16 mouse cellular contexts compared by ENCODE assay signal in the genomic region with DNA sequence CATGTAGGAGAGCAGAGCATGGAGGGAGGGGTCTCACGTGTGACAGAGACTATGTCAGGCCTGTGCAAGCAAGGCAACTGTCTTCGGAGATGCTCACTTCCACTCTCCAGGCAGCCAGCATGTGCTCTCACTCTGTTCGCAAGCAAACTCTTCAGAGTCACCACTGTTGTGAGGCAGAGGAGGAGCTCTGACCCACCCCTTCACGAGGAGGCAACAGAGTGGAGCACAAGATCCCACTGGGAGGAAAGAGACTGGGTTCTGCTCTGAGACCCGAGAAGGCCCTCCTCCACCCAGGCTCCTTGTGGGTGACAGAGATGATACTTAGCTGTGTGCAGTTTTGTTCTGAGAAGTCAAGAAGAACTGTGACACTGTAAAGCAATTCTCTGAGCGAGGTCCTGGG.
A peak's percentile ranks its signal among the peaks of the same experiment; 100 is the strongest.
DNase-seq lines count a peak whose midpoint lies in the region; ATAC-seq and TF ChIP-seq lines count a peak whose summit lies in the region.
"Had no signal": no experiment of that assay in that cellular context is flagged by ENCODE, and none has a peak within 500 bp of the region (broad histone marks: within the 10 kb centered on the region; RNA-seq: fewer than 3 reads in every experiment).

No protein-coding gene starts in this region.

- no peak for TF ChIP-seq CTCF in lung, postnatal 0 days (IDR thresholded peaks at IDR 0.05)
- no peak for TF ChIP-seq CTCF in CH12.LX (conservative IDR thresholded peaks at IDR 0.05 in 1 of 2, IDR thresholded peaks at IDR 0.05 in 1 of 2; ENCODE audit: low read depth in 2 of 2, low read length in 2 of 2)

- 45% methylated on average over 6 of the region's 6 CpGs for WGBS in lung, postnatal 0 days
- WGBS in limb, embryonic 14.5 days: 64% methylated on average over 6 of the region's 6 CpGs

- H3K27me3 ChIP-seq in lung, postnatal 0 days (replicated peaks; ENCODE audit: insufficient read depth, low read length): no peaks in the 10 kb centered on the region
- H3K27me3 ChIP-seq in CH12.LX (replicated peaks): no peaks in the 10 kb centered on the region
- H3K27me3 ChIP-seq in limb, embryonic 14.5 days (ENCODE audit: control insufficient read depth, insufficient read depth, low read length): no peaks in the 10 kb centered on the region
- H3K27me3 ChIP-seq: heart, embryonic 13.5 days had no signal

- H3K79me2 ChIP-seq in CH12.LX (replicated peaks; ENCODE audit: control insufficient read depth, extremely low read depth, insufficient read depth, poor library complexity, severe bottlenecking): no peaks in the 10 kb centered on the region; the same call in none of the 2 replicates

- no peak for TF ChIP-seq EP300 in lung, postnatal 0 days (IDR thresholded peaks at IDR 0.05)
- no peak for TF ChIP-seq EP300 in CH12.LX (IDR thresholded peaks at IDR 0.05; ENCODE audit: low read length)

- H3K4me2 ChIP-seq in lung, postnatal 0 days (replicated peaks; ENCODE audit: low read depth, low read length): no peak overlapping the region
- peak overlapping the region; percentile 73 for H3K4me2 ChIP-seq in CH12.LX (ENCODE audit: insufficient read depth, low read depth, poor library complexity, severe bottlenecking)
- H3K4me2 ChIP-seq in limb, embryonic 14.5 days (replicated peaks; ENCODE audit: low read depth, low read length, severe bottlenecking): no peak overlapping the region
- H3K4me2 ChIP-seq: heart, embryonic 13.5 days; hindbrain, embryonic 14.5 days; liver, embryonic 11.5 days; neural tube, embryonic 15.5 days had no signal

- TF ChIP-seq POLR2A in CH12.LX (IDR thresholded peaks at IDR 0.05; ENCODE audit: low read depth, low read length): peak; percentile 59
- no peak for TF ChIP-seq POLR2A in limb, embryonic 14.5 days (IDR thresholded peaks at IDR 0.05; ENCODE audit: borderline replicate concordance, extremely low read depth, insufficient read depth, insufficient read length)

- H3K4me3 ChIP-seq in lung, postnatal 0 days (ENCODE audit: low read depth, low read length): no peak overlapping the region
- H3K4me3 ChIP-seq in CH12.LX (replicated peaks in 1 of 3; ENCODE audit: low read depth in 2 of 3, low read length in 2 of 3, poor library complexity in 1 of 3): peak overlapping the region in 2 of 3 experiments; percentile 13 to 49
- no peak overlapping the region for H3K4me3 ChIP-seq in limb, embryonic 14.5 days (replicated peaks; ENCODE audit: low read length)
- H3K4me3 ChIP-seq: heart, embryonic 13.5 days; neural tube, embryonic 15.5 days had no signal

- H3K36me3 ChIP-seq in lung, postnatal 0 days (ENCODE audit: insufficient read depth, low read length): no peaks in the 10 kb centered on the region
- peaks cover 0 to 4% of the 10 kb centered on the region in 2 experiments for H3K36me3 ChIP-seq in CH12.LX (replicated peaks in 1 of 2; ENCODE audit: control insufficient read depth in 1 of 2, insufficient read depth in 1 of 2, low read length in 1 of 2)
- no peaks in the 10 kb centered on the region for H3K36me3 ChIP-seq in limb, embryonic 14.5 days (ENCODE audit: control insufficient read depth, insufficient read depth, low read length)
- H3K36me3 ChIP-seq: heart, embryonic 13.5 days; neural tube, embryonic 15.5 days had no signal

- peak; percentile 27 for ATAC-seq in lung, postnatal 0 days
- peak; percentile 15 for ATAC-seq in granulocyte monocyte progenitor cell, adult 5-6 weeks (replicated peaks; ENCODE audit: poor library complexity, severe bottlenecking)
- ATAC-seq in limb, embryonic 14.5 days (ENCODE audit: low FRiP score, low read depth): no peak
- ATAC-seq: forebrain, postnatal 0 days; midbrain, embryonic 16.5 days had no signal

- H3K4me1 ChIP-seq in lung, postnatal 0 days (ENCODE audit: insufficient read depth, low read depth, low read length): 0 out of 2 replicates have a peak, but pooled peaks cover 2% of the 10 kb centered on the region
- H3K4me1 ChIP-seq in CH12.LX (ENCODE audit: control insufficient read depth in 1 of 2, insufficient read depth in 2 of 2): peaks cover 39 to 73% of the 10 kb centered on the region in 2 experiments
- peaks cover 65% of the 10 kb centered on the region for H3K4me1 ChIP-seq in limb, embryonic 14.5 days (ENCODE audit: control insufficient read depth, insufficient read depth, low read length)

- in situ Hi-C loops in CH12.LX (cut with MboI; ENCODE audit: low pct_ligation_motif_present, low pct_unique_long_range_greater_than_20kb, low sequenced_read_pairs): loop anchor here (10.0 kb wide), 1 partner anchor 181 kb away; no protein-coding TSS in a partner anchor

- dilution Hi-C loops in CH12.LX (cut with MboI; ENCODE audit: extremely low pct_ligation_motif_present, extremely low pct_unique_long_range_greater_than_20kb, low sequenced_read_pairs): no loop called here

- H3K9ac ChIP-seq in lung, postnatal 0 days (replicated peaks; ENCODE audit: low read depth): no peak overlapping the region
- H3K9ac ChIP-seq in CH12.LX (ENCODE audit: insufficient read depth, low read depth): peak overlapping the region; percentile 76
- no peak overlapping the region for H3K9ac ChIP-seq in limb, embryonic 14.5 days (ENCODE audit: low read depth, low read length, severe bottlenecking)
- H3K9ac ChIP-seq: forebrain, postnatal 0 days; heart, embryonic 13.5 days; hindbrain, embryonic 14.5 days; neural tube, embryonic 15.5 days had no signal

- TF ChIP-seq RAD21 in CH12.LX (IDR thresholded peaks at IDR 0.05; ENCODE audit: low read depth, low read length): no peak; the same call in 1 of the 2 replicates

- no peaks in the 10 kb centered on the region for H3K9me3 ChIP-seq in lung, postnatal 0 days (ENCODE audit: low read length)
- no peaks in the 10 kb centered on the region for H3K9me3 ChIP-seq in CH12.LX (replicated peaks; ENCODE audit: low read length)
- H3K9me3 ChIP-seq in limb, embryonic 14.5 days (ENCODE audit: control insufficient read depth, low read length): no peaks in the 10 kb centered on the region
- H3K9me3 ChIP-seq: heart, embryonic 13.5 days; neural tube, embryonic 15.5 days had no signal

- 0 out of 2 replicates have a peak overlapping the region, but pooled peaks have one; percentile 43 for H3K27ac ChIP-seq in lung, postnatal 0 days (ENCODE audit: low read length)
- peak overlapping the region; percentile 98 for H3K27ac ChIP-seq in CH12.LX (ENCODE audit: insufficient read depth, low read depth)
- H3K27ac ChIP-seq in limb, embryonic 14.5 days (replicated peaks; ENCODE audit: low read depth, low read length): 0 out of 2 replicates have a peak overlapping the region, but pooled peaks have one; percentile 2
- H3K27ac ChIP-seq: heart, embryonic 13.5 days; hindbrain, embryonic 14.5 days; neural tube, embryonic 15.5 days had no signal

- no peak for DNase-seq in lung, postnatal 0 days (ENCODE audit: low spot score)
- no peak for DNase-seq in lung, postnatal 10 days
- peak; percentile 87 for DNase-seq in CH12.LX (ENCODE audit: extremely low read depth)
- no peak for DNase-seq in limb, embryonic 14.5 days (ENCODE audit: low spot score)
- no peak for DNase-seq in cerebellum, postnatal 36 days
- no peak for DNase-seq in cerebellum, adult 8-10 months
- DNase-seq: cerebellum, adult 2 months; forebrain, postnatal 0 days; kidney, adult 2 months; kidney, postnatal 36 days had no signal

TF ChIP-seq in CH12.LX, 34 proteins besides CTCF, POLR2A, EP300 and RAD21:
- TF ChIP-seq CHD2 (IDR thresholded peaks at IDR 0.05; ENCODE audit: low read length): no peak
- no peak for TF ChIP-seq MXI1 (IDR thresholded peaks at IDR 0.05; ENCODE audit: low read depth, low read length)
- no peak for TF ChIP-seq MAFK (IDR thresholded peaks at IDR 0.05; ENCODE audit: insufficient replicate concordance, low read length)
- TF ChIP-seq ZKSCAN1 (IDR thresholded peaks at IDR 0.05; ENCODE audit: borderline replicate concordance, low read depth, low read length): no peak
- no peak for TF ChIP-seq USF1 (IDR thresholded peaks at IDR 0.05; ENCODE audit: low read depth, low read length)
- TF ChIP-seq IRF4 (IDR thresholded peaks at IDR 0.05; ENCODE audit: low read depth, low read length): no peak
- TF ChIP-seq MAZ (IDR thresholded peaks at IDR 0.05; ENCODE audit: low read depth, low read length): peak; percentile 14; the same call in 1 of the 2 replicates
- TF ChIP-seq TBP (conservative IDR thresholded peaks at IDR 0.05; ENCODE audit: low read depth, low read length): peak; percentile 34; the same call in 1 of the 2 replicates
- no peak for TF ChIP-seq ELF1 (IDR thresholded peaks at IDR 0.05; ENCODE audit: low read depth, low read length)
- no peak for TF ChIP-seq MAX (IDR thresholded peaks at IDR 0.05; ENCODE audit: low read length)
- TF ChIP-seq KAT2A (IDR thresholded peaks at IDR 0.05; ENCODE audit: insufficient replicate concordance, low read length): no peak
- TF ChIP-seq GABPA (IDR thresholded peaks at IDR 0.05; ENCODE audit: insufficient replicate concordance, low read depth, low read length): no peak
- no peak for TF ChIP-seq NRF1 (IDR thresholded peaks at IDR 0.05; ENCODE audit: low read depth, low read length)
- no peak for TF ChIP-seq MEF2A (IDR thresholded peaks at IDR 0.05; ENCODE audit: borderline replicate concordance, low read depth, low read length)
- TF ChIP-seq JUN (IDR thresholded peaks at IDR 0.05; ENCODE audit: insufficient read depth, low read depth, low read length): no peak
- TF ChIP-seq TCF12 (IDR thresholded peaks at IDR 0.05; ENCODE audit: low read depth, low read length): no peak
- TF ChIP-seq NELFE (IDR thresholded peaks at IDR 0.05; ENCODE audit: low read depth, low read length): no peak
- TF ChIP-seq RCOR1 (conservative IDR thresholded peaks at IDR 0.05; ENCODE audit: low read depth, low read length): no peak
- peak; percentile 71 for TF ChIP-seq MYC (IDR thresholded peaks at IDR 0.05; ENCODE audit: low read depth, low read length)
- TF ChIP-seq ETS1 (conservative IDR thresholded peaks at IDR 0.05; ENCODE audit: low read depth, low read length): peak; percentile 31; the same call in 1 of the 2 replicates
- peak; percentile 88 for TF ChIP-seq BHLHE40 (IDR thresholded peaks at IDR 0.05; ENCODE audit: low read depth, low read length)
- TF ChIP-seq HCFC1 (IDR thresholded peaks at IDR 0.05; ENCODE audit: low read depth, low read length): no peak
- no peak for TF ChIP-seq ZMIZ1 (IDR thresholded peaks at IDR 0.05; ENCODE audit: low read depth, low read length)
- TF ChIP-seq SIN3A (IDR thresholded peaks at IDR 0.05; ENCODE audit: low read length): no peak
- TF ChIP-seq JUND (conservative IDR thresholded peaks at IDR 0.05; ENCODE audit: low read depth, low read length): no peak
- no peak for TF ChIP-seq CHD1 (IDR thresholded peaks at IDR 0.05; ENCODE audit: low read depth, low read length)
- no peak for TF ChIP-seq POLR2AphosphoS2 (IDR thresholded peaks at IDR 0.05; ENCODE audit: low read depth, low read length)
- no peak for TF ChIP-seq PAX5 (IDR thresholded peaks at IDR 0.05; ENCODE audit: low read length)
- TF ChIP-seq UBTF (IDR thresholded peaks at IDR 0.05; ENCODE audit: low read depth, low read length): no peak
- TF ChIP-seq USF2 (conservative IDR thresholded peaks at IDR 0.05; ENCODE audit: low read depth, low read length): no peak
TF ChIP-seq in CH12.LX: peak in this region for 5.

Comparison
In these comparisons a context has a peak if more than half of its experiments do, and no peak if none do; other contexts are left out.
1. H3K27ac ChIP-seq: peak in every context shown above with its lines; median percentile 98 in CH12.LX; 43 in lung, postnatal 0 days; 2 in limb, embryonic 14.5 days.
2. H3K4me3 ChIP-seq: peak in CH12.LX (2 of 3); none in lung, postnatal 0 days (single experiment) and limb, embryonic 14.5 days (single experiment).